Mouse (Mus musculus) cortical plate, adult 2 months (tissue): ENCODE measurements around the gene Gm44973.

Experiments
- CTCF ChIP-seq: fragments of 200-500 bp; IDR thresholded peaks from 2 replicates; pipeline ENCODE4 v1.5.1; 2011; ENCODE audit warnings: mild to moderate bottlenecking, control low read depth, low read length; ENCODE audit not compliant: insufficient read depth; ENCODE audit errors: extremely low read depth
- POLR2A ChIP-seq: fragments of 200-500 bp; IDR thresholded peaks from 2 replicates; pipeline ENCODE4 v1.6.1; 2011; ENCODE audit warnings: mild to moderate bottlenecking, low read length, control low read depth; ENCODE audit not compliant: insufficient read depth; ENCODE audit errors: extremely low read depth

DNA sequence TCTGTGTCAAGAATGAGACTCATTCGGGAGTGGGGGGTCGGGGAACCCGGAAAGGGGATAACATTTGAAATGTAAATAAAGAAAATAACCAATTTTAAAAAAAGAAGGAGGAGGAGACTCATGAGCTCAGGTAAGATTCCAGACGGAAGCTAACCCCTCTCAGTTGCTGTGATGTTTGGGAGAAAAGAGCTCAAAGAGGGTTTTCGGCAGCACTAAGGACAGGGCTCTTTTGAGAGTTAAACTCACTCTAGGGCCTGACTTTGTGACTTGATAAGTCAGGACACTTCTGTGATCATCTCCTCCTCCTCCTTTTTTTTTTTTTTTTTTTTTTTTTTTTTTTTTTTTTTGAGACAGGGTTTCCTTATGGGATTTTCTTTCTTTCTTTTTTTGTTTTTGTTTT lies 23.6 kb downstream of the Gm44973 start:
- TF ChIP-seq POLR2A: no peak
- no peak for TF ChIP-seq CTCF
